Mouse (Mus musculus) gastrocnemius, postnatal 10 days (tissue): ENCODE measurements around the gene Aldh1a3. TPM values are rescaled to one million over a fixed set of nuclear protein-coding genes. Genes with fewer than 3 reads are reported as not detected.

Source experiments
- DNase-seq: peaks from one replicate; pipeline ENCODE4 v3.0.0; 2021; ENCODE audit warnings: mixed read lengths
- microRNA-seq, 2 experiments: library from miRNA; unstranded; fragments of <30 nt; microRNA quantifications; one replicate each; pipeline ENCODE4 v1.2.0; 2021
- total RNA-seq, 2 experiments: library from RNA; stranded (reverse); gene quantifications; 2 replicates each; pipeline ENCODE4 v1.2.3; 2021

Gene Aldh1a3
- total RNA-seq, 2 experiments from 2014 or later: 7.4 to 9.0 TPM

GRCm38 (mm10) chr7:66370970-66371369 lies 56.3 kb downstream of the Aldh1a3 start:
- no peak for DNase-seq

GRCm38 (mm10) chr7:66369934-66370445 lies 57.3 kb downstream of the Aldh1a3 start:
- no peak for DNase-seq

GRCm38 (mm10) chr7:66369071-66369933 lies 58.0 kb downstream of the Aldh1a3 start:
- no peak for DNase-seq

- DNase-seq: no peak
Measured at GRCm38 (mm10) chr7:66365904-66366303, 61.4 kb downstream of the Aldh1a3 start, which contains the start of gene Gm10974. TSS of gene Gm10974 (plus strand) at chr7:66365905.

- DNase-seq: no peak
Measured at GRCm38 (mm10) chr7:66365411-66365810, 61.9 kb downstream of the Aldh1a3 start.

- no peak for DNase-seq
Measured at GRCm38 (mm10) chr7:66364491-66364890, 62.8 kb downstream of the Aldh1a3 start.

GRCm38 (mm10) chr7:66359044-66359443 lies 68.3 kb downstream of the Aldh1a3 start:
- DNase-seq: no peak

GRCm38 (mm10) chr7:66358461-66358860 lies 68.9 kb downstream of the Aldh1a3 start:
- no peak for DNase-seq

- no peak for DNase-seq
Measured at GRCm38 (mm10) chr7:66355791-66356522, 71.4 kb downstream of the Aldh1a3 start.

- DNase-seq: no peak
Measured at GRCm38 (mm10) chr7:66354911-66355310, 72.4 kb downstream of the Aldh1a3 start.

- DNase-seq: no peak
Measured at GRCm38 (mm10) chr7:66351074-66351473, 76.2 kb downstream of the Aldh1a3 start.

GRCm38 (mm10) chr7:66349670-66350069 lies 77.6 kb downstream of the Aldh1a3 start:
- no peak for DNase-seq

GRCm38 (mm10) chr7:66348588-66348987 lies 78.7 kb downstream of the Aldh1a3 start:
- no peak for DNase-seq

- no peak for DNase-seq
Measured at GRCm38 (mm10) chr7:66346959-66347663, 80.2 kb downstream of the Aldh1a3 start.

GRCm38 (mm10) chr7:66343307-66343706 lies 84.0 kb downstream of the Aldh1a3 start:
- no peak for DNase-seq

- DNase-seq: no peak
Measured at GRCm38 (mm10) chr7:66342831-66343230, 84.5 kb downstream of the Aldh1a3 start.

- DNase-seq: peak; percentile 79
Measured at GRCm38 (mm10) chr7:66342323-66342722, 85.0 kb downstream of the Aldh1a3 start.

Small RNA genes within 50 kb of the gene (microRNA-seq; reads per million reads assigned to microRNA genes)
- 0 reads per million in 2 experiments for gene Mir7057

Other genes with a start within 250 kb of the Aldh1a3 start
- not detected for gene Gm10974, start 61.6 kb downstream of the Aldh1a3 start, total RNA-seq
- gene Lrrk1, start 39.2 kb downstream of the Aldh1a3 start, total RNA-seq: 1 to 10 TPM; 7.7 to 9.2 TPM